In the genomic region with DNA sequence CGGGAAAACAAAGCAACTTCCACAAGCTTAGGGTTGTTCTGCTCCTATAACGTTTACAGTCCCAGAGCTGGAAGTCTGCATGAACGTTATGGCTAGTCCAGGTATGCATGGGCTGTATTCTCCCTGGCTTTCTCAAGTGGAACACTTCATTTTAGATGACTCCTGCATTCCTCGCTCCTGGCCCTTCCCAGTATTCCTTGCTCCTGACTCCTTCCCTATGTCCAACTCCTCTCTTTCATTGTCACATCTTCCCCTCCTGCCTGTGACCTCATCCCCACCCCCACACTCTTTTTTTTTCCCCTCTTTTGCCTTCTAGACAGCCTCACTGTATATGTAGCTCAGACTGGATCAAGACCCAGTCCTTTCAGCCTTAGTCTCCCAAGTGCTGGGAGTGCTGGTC, we compare ENCODE assay signal across 41 mouse cellular contexts. TPM values are rescaled to one million over a fixed set of nuclear protein-coding genes. Genes with fewer than 3 reads are reported as not detected.
"Had no signal": no experiment of that assay in that cellular context is flagged by ENCODE, and none has a peak within 500 bp of the region (broad histone marks: within the 10 kb centered on the region; RNA-seq: fewer than 3 reads in every experiment).

No protein-coding gene starts in this region.

- H3K36me3 ChIP-seq: liver, embryonic 12.5 days; liver, embryonic 13.5 days; liver, embryonic 15.5 days; midbrain, embryonic 10.5 days; midbrain, embryonic 12.5 days; midbrain, embryonic 13.5 days; midbrain, embryonic 15.5 days; neural tube, embryonic 12.5 days had no signal

- H3K9me3 ChIP-seq: limb, embryonic 10.5 days; limb, embryonic 12.5 days; limb, embryonic 13.5 days; limb, embryonic 15.5 days; liver, embryonic 12.5 days; liver, embryonic 13.5 days; liver, embryonic 15.5 days; lung, embryonic 15.5 days; megakaryocyte, embryonic 14.5 days; midbrain, embryonic 10.5 days; midbrain, embryonic 12.5 days; midbrain, embryonic 13.5 days; midbrain, embryonic 15.5 days; neural tube, embryonic 12.5 days had no signal

- H3K27ac ChIP-seq: left cerebral cortex, adult 2 months; limb, embryonic 10.5 days; limb, embryonic 12.5 days; limb, embryonic 13.5 days; limb, embryonic 15.5 days; liver, embryonic 12.5 days; liver, embryonic 13.5 days; liver, embryonic 14.5 days; liver, embryonic 15.5 days; lung, embryonic 15.5 days; macrophage; midbrain, embryonic 10.5 days; midbrain, embryonic 12.5 days; midbrain, embryonic 13.5 days; midbrain, embryonic 15.5 days; neural tube, embryonic 12.5 days had no signal

- H3K4me3 ChIP-seq: left cerebral cortex, adult 2 months; limb, embryonic 10.5 days; limb, embryonic 12.5 days; limb, embryonic 13.5 days; limb, embryonic 15.5 days; liver, embryonic 12.5 days; liver, embryonic 13.5 days; liver, embryonic 15.5 days; lung, embryonic 15.5 days; megakaryocyte, embryonic 14.5 days; midbrain, embryonic 10.5 days; midbrain, embryonic 12.5 days; midbrain, embryonic 13.5 days; midbrain, embryonic 15.5 days; neural tube, embryonic 12.5 days had no signal

- ATAC-seq: liver, embryonic 12.5 days; liver, postnatal 0 days; midbrain, embryonic 13.5 days; midbrain, embryonic 15.5 days; midbrain, embryonic 16.5 days had no signal

- H3K9ac ChIP-seq: limb, embryonic 12.5 days; limb, embryonic 13.5 days; limb, embryonic 15.5 days; liver, embryonic 12.5 days; liver, embryonic 13.5 days; liver, embryonic 14.5 days; liver, embryonic 15.5 days; liver, postnatal 0 days; lung, embryonic 14.5 days; lung, embryonic 15.5 days; midbrain, embryonic 12.5 days; midbrain, embryonic 13.5 days; midbrain, embryonic 15.5 days; neural tube, embryonic 12.5 days had no signal

- DNase-seq: left cerebral cortex, postnatal 4 days; liver; liver, embryonic 13.5 days; liver, postnatal 0 days; lung, adult 18-20 months; lung, adult 2 months; lung, embryonic 14.5 days; lung, postnatal 14 days; lung, postnatal 36 days; lung, postnatal 4 days; midbrain, embryonic 14.5 days had no signal

- H3K4me2 ChIP-seq: limb, embryonic 12.5 days; limb, embryonic 13.5 days; limb, embryonic 15.5 days; liver, embryonic 11.5 days; liver, embryonic 12.5 days; liver, embryonic 13.5 days; liver, embryonic 15.5 days; lung, embryonic 14.5 days; lung, embryonic 15.5 days; midbrain, embryonic 11.5 days; midbrain, embryonic 12.5 days; midbrain, embryonic 13.5 days; midbrain, embryonic 15.5 days; neural tube, embryonic 12.5 days had no signal

RNA-seq across cellular contexts. Expression of a gene that starts 7.0 kb away (rescaled TPM):
- total RNA-seq: left cerebral cortex, adult 2 months had no signal
- polyA plus RNA-seq: midbrain, embryonic 14.5 days had no signal

RNA-seq across cellular contexts. Expression of a gene that starts 9.8 kb away (rescaled TPM):
- total RNA-seq: monocyte, adult 5-6 weeks had no signal

RNA-seq across cellular contexts. Expression of a gene that starts 30.3 kb away (rescaled TPM):
- total RNA-seq: left cerebral cortex, adult 18-20 months; left cerebral cortex, adult 2 months; left cerebral cortex, postnatal 10 days; left cerebral cortex, postnatal 14 days; left cerebral cortex, postnatal 36 days; left cerebral cortex, postnatal 4 days; liver, adult 2 months; megakaryocyte progenitor cell, adult 5-6 weeks; midbrain, postnatal 0 days had no signal
- polyA plus RNA-seq: limb, embryonic 10.5 days; limb, embryonic 11.5 days; limb, embryonic 12.5 days; limb, embryonic 13.5 days; limb, embryonic 14.5 days; limb, embryonic 15.5 days; liver, embryonic 11.5 days; liver, embryonic 12.5 days; liver, embryonic 13.5 days; lung, embryonic 14.5 days; macrophage; midbrain, embryonic 10.5 days; midbrain, embryonic 11.5 days; midbrain, embryonic 12.5 days; midbrain, embryonic 13.5 days; midbrain, embryonic 14.5 days; midbrain, embryonic 15.5 days; midbrain, embryonic 16.5 days; midbrain, postnatal 0 days; neural tube, embryonic 11.5 days; neural tube, embryonic 12.5 days had no signal
